Mouse (Mus musculus) stomach, embryonic 14.5 days (tissue): ENCODE measurements around the gene Qdpr. TPM values are rescaled to one million over a fixed set of nuclear protein-coding genes. Genes with fewer than 3 reads are reported as not detected.

Experiments
- ATAC-seq: fragments of 200-750 bp; cut with Nextera tagmentation; 2 replicates; pipeline ENCODE4 v1.8.0; 2017; ENCODE audit warnings: low read depth, moderate TSS enrichment; ENCODE audit not compliant: insufficient number of reproducible peaks, insufficient read depth, low FRiP score
- H3K27ac ChIP-seq: fragments of 300-500 bp; sonication (generic); 2 replicates; pipeline ENCODE4 v1.5.1; 2014; ENCODE audit warnings: mild to moderate bottlenecking, low read length, moderate library complexity, mixed read lengths
- H3K27me3 ChIP-seq: fragments of 300-500 bp; sonication (generic); 2 replicates; pipeline ENCODE4 v1.6.1; 2014; ENCODE audit warnings: low read length, control low read depth, mixed read lengths; ENCODE audit not compliant: control insufficient read depth, insufficient read depth
- H3K36me3 ChIP-seq: fragments of 300-500 bp; sonication (generic); 2 replicates; pipeline ENCODE4 v1.6.1; 2014; ENCODE audit warnings: mild to moderate bottlenecking, control low read depth, low read length, moderate library complexity, mixed read lengths; ENCODE audit not compliant: control insufficient read depth, insufficient read depth
- H3K4me1 ChIP-seq: fragments of 300-500 bp; sonication (generic); 2 replicates; pipeline ENCODE4 v1.6.1; 2014; ENCODE audit warnings: low read length, control low read depth, mixed read lengths; ENCODE audit not compliant: control insufficient read depth, insufficient read depth
- H3K4me2 ChIP-seq: fragments of 300-500 bp; sonication (generic); replicated peaks from 2 replicates; pipeline ENCODE4 v1.6.1; 2014; ENCODE audit warnings: low read depth, low read length, control low read depth
- H3K4me3 ChIP-seq: fragments of 300-500 bp; sonication (generic); 2 replicates; pipeline ENCODE4 v1.5.1; 2014; ENCODE audit warnings: low read depth, low read length, control low read depth
- H3K9ac ChIP-seq: fragments of 300-500 bp; sonication (generic); replicated peaks from 2 replicates; pipeline ENCODE4 v1.6.1; 2014; ENCODE audit warnings: low read depth, mild to moderate bottlenecking, control low read depth, low read length, moderate library complexity, mixed read lengths
- H3K9me3 ChIP-seq: fragments of 300-500 bp; sonication (generic); 2 replicates; pipeline ENCODE4 v1.6.1; 2016; ENCODE audit warnings: low read depth, low read length, control low read depth; ENCODE audit not compliant: control insufficient read depth
- WGBS: fragments of 180-500 bp; shearing (Covaris S2); extraction: QIAGEN DNeasy Blood & Tissue Kit; methylation state at CpG from one replicate; pipeline ENCODE4 v1.1.7; 2014; 5-methylcytosine and 5-hydroxymethylcytosine counted together
- polyA plus RNA-seq: library from polyadenylated mRNA; unstranded; fragments of >200 nt; fragmentation: Nextera tagmentation; extraction: Ambion mirVana; gene quantifications from 2 replicates; pipeline ENCODE4 v1.2.1, GENCODE M21; 2014

Gene Qdpr
- polyA plus RNA-seq, 1 experiment from 2014 or later = 103 TPM

DNA sequence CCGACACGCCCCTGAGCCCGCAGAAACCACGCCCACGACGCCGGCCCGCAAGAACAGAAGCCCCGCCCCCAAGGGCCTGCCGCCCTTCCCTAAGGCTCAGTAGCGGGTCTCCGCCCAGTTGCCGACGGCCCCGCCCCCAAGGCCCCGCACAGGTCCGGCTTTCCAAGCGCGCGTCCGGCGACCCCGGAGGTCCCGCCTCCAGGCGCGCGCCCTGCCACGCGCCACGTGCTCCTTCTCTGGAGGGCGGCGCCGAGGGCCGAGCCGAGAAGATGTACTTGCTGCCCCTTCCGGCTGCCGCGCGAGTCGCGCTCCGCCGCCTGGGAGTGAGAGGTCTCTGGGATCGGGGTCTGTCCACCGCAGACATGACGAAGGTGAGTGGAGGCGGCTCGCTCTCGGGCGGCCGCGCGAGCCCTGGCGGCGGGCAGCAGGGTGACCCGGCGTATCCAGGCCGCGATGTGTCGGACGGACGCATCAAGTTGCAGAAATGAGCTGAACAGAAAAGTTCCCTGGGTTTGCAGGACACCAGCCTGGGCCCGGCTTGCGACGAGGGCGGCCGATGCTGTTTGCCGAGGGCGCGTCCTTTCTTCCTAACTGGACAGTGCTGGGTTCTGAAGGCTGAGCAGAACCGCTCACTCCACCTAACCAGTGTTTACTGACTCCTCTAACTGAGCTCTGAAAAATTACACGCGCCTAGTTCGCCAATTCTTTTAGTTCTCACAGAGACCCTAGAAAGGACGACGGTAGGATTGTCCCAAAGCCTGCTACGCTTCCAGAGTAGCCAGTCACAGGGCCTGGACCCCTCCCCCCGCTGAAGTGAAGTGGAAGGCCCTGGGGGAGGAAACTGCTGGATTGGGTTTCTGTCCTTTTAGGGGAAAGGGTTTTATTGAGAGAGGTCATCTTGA is 43.4 kb upstream of the Qdpr start, which contains the start of gene Lap3:
Lap3 (plus strand) TSS at position 184 of the 902 bp plus-strand sequence.
- peak; percentile 94 for ATAC-seq

DNA sequence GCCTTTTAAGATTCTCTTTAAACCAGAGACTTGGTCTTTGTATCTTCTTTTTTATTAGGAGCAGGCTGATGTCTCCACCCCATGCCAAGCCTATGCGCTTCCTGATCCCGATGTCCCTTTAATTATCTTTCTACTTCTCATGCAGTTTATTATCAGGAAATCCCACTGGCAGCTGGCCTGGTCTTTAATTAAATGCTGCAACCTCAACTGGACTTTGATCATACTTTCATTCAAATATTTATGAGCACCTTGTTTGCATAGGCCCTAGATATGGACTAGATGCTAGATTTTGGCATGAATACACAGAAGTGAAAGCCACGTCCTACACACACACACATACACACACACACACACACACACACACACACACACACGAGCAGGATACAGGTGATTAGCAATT is 41.7 kb upstream of the Qdpr start:
- Histone ChIP-seq H3K4me1 (peaks cover 8% of the 10 kb centered on the region), H3K4me3 (no peak overlapping the region), H3K9me3 (no peaks in the 10 kb centered on the region), H3K36me3 (no peaks in the 10 kb centered on the region), H3K4me2 (no peak overlapping the region), H3K27me3 (no peaks in the 10 kb centered on the region), H3K9ac (no peak overlapping the region), H3K27ac (no peak overlapping the region)
- ATAC-seq = no peak
- WGBS = 72% methylated on average over 4 of the region's 4 CpGs

More for the DNA sequence above, 43.4 kb upstream of the Qdpr start, which contains the start of gene Lap3:
- peak within 1 kb of the TSS; percentile 71; the same call in 1 of the 2 replicates for H3K27ac ChIP-seq
- peak within 1 kb of the TSS; percentile 79 for H3K4me2 ChIP-seq
- H3K36me3 ChIP-seq = peaks cover 5% of the 10 kb centered on the region
- WGBS = under 1% methylated on average over 78 of the region's 78 CpGs
- no peaks in the 10 kb centered on the region for H3K9me3 ChIP-seq
- H3K27me3 ChIP-seq = no peaks in the 10 kb centered on the region
- peak within 1 kb of the TSS; percentile 79 for H3K9ac ChIP-seq
- H3K4me1 ChIP-seq = peaks cover 8% of the 10 kb centered on the region
- peak within 1 kb of the TSS; percentile 78 for H3K4me3 ChIP-seq

- Histone ChIP-seq H3K9me3 (no peaks in the 10 kb centered on the region), H3K27ac (no peak overlapping the region), H3K4me2 (no peak overlapping the region), H3K9ac (no peak overlapping the region), H3K36me3 (no peaks in the 10 kb centered on the region), H3K4me3 (no peak overlapping the region), H3K4me1 (no peaks in the 10 kb centered on the region), H3K27me3 (no peaks in the 10 kb centered on the region)
- no peak for ATAC-seq
- 81% methylated on average over 1 of the region's 1 CpGs for WGBS
Measured at GRCm38 (mm10) chr5:45483654-45484053, 33.6 kb upstream of the Qdpr start.

DNA sequence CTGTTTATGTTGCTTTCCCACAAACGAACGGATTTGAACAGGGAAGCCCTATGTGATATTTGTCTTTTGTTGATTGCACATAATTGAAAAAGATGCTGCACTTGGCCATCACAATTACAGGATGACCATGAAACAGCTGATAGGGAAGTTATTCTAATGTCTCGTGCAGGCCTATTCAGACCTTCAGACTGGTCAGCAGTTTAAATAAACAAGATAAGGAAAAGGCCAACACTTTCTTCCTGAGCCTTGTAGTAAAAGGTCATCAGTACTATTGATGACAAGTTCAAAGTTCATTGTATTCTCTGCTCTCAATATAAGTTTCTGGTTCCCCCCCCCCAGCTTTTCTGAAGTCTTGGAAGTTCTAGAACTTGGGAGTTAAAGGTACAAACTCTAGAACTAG is 32.6 kb upstream of the Qdpr start:
- Histone ChIP-seq H3K9ac (no peak overlapping the region), H3K4me1 (no peaks in the 10 kb centered on the region), H3K4me3 (no peak overlapping the region), H3K36me3 (no peaks in the 10 kb centered on the region), H3K9me3 (no peaks in the 10 kb centered on the region), H3K27me3 (no peaks in the 10 kb centered on the region), H3K27ac (no peak overlapping the region), H3K4me2 (no peak overlapping the region)
- no peak for ATAC-seq
- 58% methylated on average over 3 of the region's 3 CpGs for WGBS

GRCm38 (mm10) chr5:45481125-45481524 is 31.1 kb upstream of the Qdpr start:
- no peaks in the 10 kb centered on the region for H3K4me1 ChIP-seq
- no peak overlapping the region for H3K9ac ChIP-seq
- WGBS = 76% methylated on average over 2 of the region's 2 CpGs
- H3K36me3 ChIP-seq = no peaks in the 10 kb centered on the region
- H3K4me2 ChIP-seq = no peak overlapping the region
- ATAC-seq = no peak
- H3K27me3 ChIP-seq = no peaks in the 10 kb centered on the region
- H3K4me3 ChIP-seq = no peak overlapping the region
- H3K27ac ChIP-seq = no peak overlapping the region
- no peaks in the 10 kb centered on the region for H3K9me3 ChIP-seq

- ATAC-seq = no peak
- WGBS = 89% methylated on average over 1 of the region's 1 CpGs
- H3K4me2 ChIP-seq = no peak overlapping the region
- H3K9me3 ChIP-seq = no peaks in the 10 kb centered on the region
- no peak overlapping the region for H3K4me3 ChIP-seq
- H3K27ac ChIP-seq = no peak overlapping the region
- H3K27me3 ChIP-seq = no peaks in the 10 kb centered on the region
- no peaks in the 10 kb centered on the region for H3K4me1 ChIP-seq
- no peaks in the 10 kb centered on the region for H3K36me3 ChIP-seq
- no peak overlapping the region for H3K9ac ChIP-seq
Measured at GRCm38 (mm10) chr5:45480066-45480465, 30.0 kb upstream of the Qdpr start.

GRCm38 (mm10) chr5:45477601-45478000 is 27.6 kb upstream of the Qdpr start:
- Histone ChIP-seq H3K4me3 (no peak overlapping the region), H3K27ac (no peak overlapping the region), H3K9me3 (no peaks in the 10 kb centered on the region), H3K36me3 (no peaks in the 10 kb centered on the region), H3K9ac (no peak overlapping the region), H3K4me1 (no peaks in the 10 kb centered on the region), H3K27me3 (no peaks in the 10 kb centered on the region), H3K4me2 (no peak overlapping the region)
- WGBS = 74% methylated on average over 7 of the region's 7 CpGs
- ATAC-seq = no peak

DNA sequence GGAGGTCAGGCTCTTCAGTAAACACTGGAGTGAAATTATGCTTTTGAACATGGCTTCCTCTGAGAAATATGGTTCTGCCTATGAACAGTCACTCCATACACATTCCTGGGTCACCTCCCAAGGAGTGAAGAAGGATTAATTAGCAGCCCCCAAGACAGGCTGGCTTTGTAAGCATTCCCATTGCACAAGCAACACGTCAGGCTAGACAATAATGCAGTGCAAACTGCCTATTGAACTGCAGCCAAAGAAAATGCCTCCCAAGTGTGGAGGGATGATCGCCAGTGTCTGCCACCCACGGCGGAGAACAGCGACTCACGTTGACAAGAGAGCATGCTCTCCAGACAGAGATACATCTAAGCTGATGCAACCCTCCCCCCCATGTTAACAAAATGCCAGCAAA is 26.3 kb upstream of the Qdpr start:
- H3K27me3 ChIP-seq = no peaks in the 10 kb centered on the region
- H3K4me1 ChIP-seq = no peaks in the 10 kb centered on the region
- WGBS = 40% methylated on average over 6 of the region's 6 CpGs
- H3K4me2 ChIP-seq = no peak overlapping the region
- no peaks in the 10 kb centered on the region for H3K36me3 ChIP-seq
- H3K4me3 ChIP-seq = no peak overlapping the region
- no peak overlapping the region for H3K27ac ChIP-seq
- no peaks in the 10 kb centered on the region for H3K9me3 ChIP-seq
- no peak for ATAC-seq
- no peak overlapping the region for H3K9ac ChIP-seq
